Mouse (Mus musculus) CH12.LX (cell line): ENCODE data around the gene Slc25a41. TPM values are rescaled to one million over a fixed set of nuclear protein-coding genes. Genes with fewer than 3 reads are reported as not detected.

ENCODE experiments used
- DNase-seq: peaks from one replicate; pipeline ENCODE4 v3.0.0-alpha.2; 2013; ENCODE audit errors: extremely low read depth
- H3K27ac ChIP-seq: 2 replicates; pipeline ENCODE4 v1.5.1; 2012; ENCODE audit warnings: low read depth, mild to moderate bottlenecking, control low read depth, moderate library complexity; ENCODE audit not compliant: insufficient read depth
- H3K27me3 ChIP-seq: replicated peaks from 2 replicates; pipeline ENCODE3; 2012; ENCODE audit warnings: inconsistent platforms
- H3K36me3 ChIP-seq, 2 experiments: replicated peaks in 1 of 2; 2 replicates each; pipeline versions ENCODE3 to v1.6.1; 2012; ENCODE audit warnings: inconsistent platforms in 1 of 2, low read length in 1 of 2, mild to moderate bottlenecking in 1 of 2, mixed read lengths in 1 of 2, moderate library complexity in 1 of 2; ENCODE audit not compliant: control insufficient read depth in 1 of 2, insufficient read depth in 1 of 2
- H3K4me1 ChIP-seq, 2 experiments: 2 replicates each; pipeline ENCODE4 v1.6.1; 2012; ENCODE audit warnings: inconsistent platforms in 1 of 2, moderate library complexity in 1 of 2; ENCODE audit not compliant: insufficient read depth in 2 of 2, control insufficient read depth in 1 of 2
- H3K4me2 ChIP-seq: 2 replicates; pipeline ENCODE4 v1.6.1; 2012; ENCODE audit warnings: low read depth, mild to moderate bottlenecking, control low read depth; ENCODE audit not compliant: poor library complexity, insufficient read depth, severe bottlenecking
- H3K4me3 ChIP-seq, 3 experiments: fragments of 150-350 bp in 1 of 3; sonication (generic) in 1 of 3; replicated peaks in 1 of 3; 2 replicates each; pipeline versions ENCODE3 to v1.5.1; 2011 to 2012; ENCODE audit warnings: low read depth in 2 of 3, low read length in 2 of 3, mild to moderate bottlenecking in 2 of 3, moderate library complexity in 2 of 3, control low read depth in 1 of 3, improper control_type of control experiment in 1 of 3, inconsistent platforms in 1 of 3, mixed read lengths in 1 of 3; ENCODE audit not compliant: poor library complexity in 1 of 3
- H3K79me2 ChIP-seq: replicated peaks from 2 replicates; pipeline ENCODE4 v1.6.1; 2012; ENCODE audit warnings: mild to moderate bottlenecking, moderate library complexity; ENCODE audit not compliant: control insufficient read depth, poor library complexity, insufficient read depth, severe bottlenecking; ENCODE audit errors: extremely low read depth
- H3K9ac ChIP-seq: 2 replicates; pipeline ENCODE4 v1.6.1; 2012; ENCODE audit warnings: low read depth, mild to moderate bottlenecking, control low read depth, moderate library complexity; ENCODE audit not compliant: insufficient read depth
- H3K9me3 ChIP-seq: replicated peaks from 2 replicates; pipeline ENCODE3; 2012; ENCODE audit warnings: low read length, inconsistent platforms, mixed read lengths
- ELF1 ChIP-seq: IDR thresholded peaks from 2 replicates; pipeline ENCODE4 v1.6.1; 2014; ENCODE audit warnings: low read depth, mild to moderate bottlenecking, inconsistent platforms, low read length, improper control_type of control experiment
- IRF4 ChIP-seq: IDR thresholded peaks from 2 replicates; pipeline ENCODE4 v1.6.1; 2014; ENCODE audit warnings: low read depth, mild to moderate bottlenecking, inconsistent platforms, low read length, improper control_type of control experiment
- JUN ChIP-seq: IDR thresholded peaks from 2 replicates; pipeline ENCODE4 v1.6.1; 2011; ENCODE audit warnings: low read depth, mild to moderate bottlenecking, low read length, improper control_type of control experiment, moderate library complexity; ENCODE audit not compliant: insufficient read depth
- JUND ChIP-seq: conservative IDR thresholded peaks from 2 replicates; pipeline ENCODE4 v1.6.1; 2011; ENCODE audit warnings: low read depth, low read length, improper control_type of control experiment
- MAX ChIP-seq: IDR thresholded peaks from 2 replicates; pipeline ENCODE4 v1.6.1; 2011; ENCODE audit warnings: low read length, improper control_type of control experiment
- MEF2A ChIP-seq: IDR thresholded peaks from 2 replicates; pipeline ENCODE4 v1.6.1; 2014; ENCODE audit warnings: low read depth, mild to moderate bottlenecking, inconsistent platforms, low read length, improper control_type of control experiment, borderline replicate concordance
- MYC ChIP-seq: IDR thresholded peaks from 2 replicates; pipeline ENCODE4 v1.6.1; 2011; ENCODE audit warnings: low read depth, mild to moderate bottlenecking, improper control_type of control experiment, low read length
- NELFE ChIP-seq: IDR thresholded peaks from 2 replicates; pipeline ENCODE4 v1.6.1; 2011; ENCODE audit warnings: low read depth, low read length, improper control_type of control experiment
- POLR2AphosphoS2 ChIP-seq: IDR thresholded peaks from 2 replicates; pipeline ENCODE4 v1.6.1; 2011; ENCODE audit warnings: low read depth, low read length, improper control_type of control experiment
- RCOR1 ChIP-seq: conservative IDR thresholded peaks from 2 replicates; pipeline ENCODE4 v1.6.1; 2012; ENCODE audit warnings: low read depth, mild to moderate bottlenecking, inconsistent platforms, low read length, improper control_type of control experiment
- TBP ChIP-seq: conservative IDR thresholded peaks from 2 replicates; pipeline ENCODE4 v1.6.1; 2011; ENCODE audit warnings: low read depth, low read length, improper control_type of control experiment
- USF2 ChIP-seq: conservative IDR thresholded peaks from 2 replicates; pipeline ENCODE4 v1.6.1; 2011; ENCODE audit warnings: low read depth, low read length, improper control_type of control experiment
- ZNF384 ChIP-seq: IDR thresholded peaks from 2 replicates; pipeline ENCODE4 v1.6.1; 2012; ENCODE audit warnings: low read depth, low read length, improper control_type of control experiment, inconsistent platforms
- dilution Hi-C: fragments of 300-500 bp; cut with MboI; formaldehyde crosslinking; loops from 2 replicates; pipeline ENCODE4 v1.14.3; 2020; ENCODE audit warnings: low sequenced_read_pairs; ENCODE audit not compliant: extremely low pct_unique_long_range_greater_than_20kb, extremely low pct_ligation_motif_present
- in situ Hi-C: fragments of 300-500 bp; cut with MboI; formaldehyde crosslinking; loops from 3 replicates; pipeline ENCODE4 v1.14.3; 2019; ENCODE audit warnings: low sequenced_read_pairs, low pct_ligation_motif_present, low pct_unique_long_range_greater_than_20kb, mixed read lengths
- polyA plus RNA-seq: library from polyadenylated mRNA; unstranded; fragments of >175 nt; gene quantifications from 2 replicates; pipeline ENCODE4 v1.2.1, GENCODE M21; 2012; ENCODE audit warnings: low read depth; ENCODE audit not compliant: insufficient read length
- total RNA-seq, 2 experiments: library from RNA; depleted of rRNA; stranded (reverse); fragments of 300-350 nt in 1 of 2; fragments of >200 nt in 1 of 2; gene quantifications; 2 replicates each; pipeline ENCODE4 v1.2.3; 2012 to 2014

Gene Slc25a41
- total and polyA plus RNA-seq, 3 experiments: not detected

- in situ Hi-C loops: loop anchor here (25.0 kb wide), 1 partner anchor 251 kb away; no protein-coding TSS in a partner anchor
- Histone ChIP-seq H3K4me3 (no peak overlapping the region), H3K27me3 (no peaks in the 10 kb centered on the region), H3K9ac (no peak overlapping the region), H3K9me3 (no peaks in the 10 kb centered on the region), H3K4me1 (0 out of 4 replicates have a peak, but pooled peaks cover 0 to 4% of the 10 kb centered on the region in 2 experiments), H3K79me2 (no peaks in the 10 kb centered on the region), H3K36me3 (peaks cover 10 to 58% of the 10 kb centered on the region in 2 experiments), H3K27ac (no peak overlapping the region), H3K4me2 (no peak overlapping the region)
- dilution Hi-C loops: no loop called here
- no peak for DNase-seq
- TF ChIP-seq MYC (no peak), POLR2AphosphoS2 (no peak), RCOR1 (no peak), JUND (no peak), NELFE (no peak), TBP (no peak), ELF1 (no peak), ZNF384 (no peak), JUN (no peak), USF2 (no peak), IRF4 (no peak), MEF2A (no peak)
Observed at GRCm38 (mm10) chr17:57085970-57086757, 44.7 kb upstream of the Slc25a41 start.

- no peak for TF ChIP-seq MYC
- no peak for TF ChIP-seq MAX
- H3K27me3 ChIP-seq: no peaks in the 10 kb centered on the region
- in situ Hi-C loops: loop anchor here (25.0 kb wide), 1 partner anchor 255 kb away; no protein-coding TSS in a partner anchor
- dilution Hi-C loops: no loop called here
- peaks cover 6% of the 10 kb centered on the region; the same call in 1 of the 2 replicates for H3K79me2 ChIP-seq
- no peak overlapping the region for H3K4me3 ChIP-seq
- no peak overlapping the region for H3K4me2 ChIP-seq
- H3K9me3 ChIP-seq: no peaks in the 10 kb centered on the region
- peaks cover 19 to 56% of the 10 kb centered on the region in 2 experiments for H3K36me3 ChIP-seq
- no peak overlapping the region for H3K9ac ChIP-seq
- no peak overlapping the region for H3K27ac ChIP-seq
- peaks cover 14 to 28% of the 10 kb centered on the region in 2 experiments for H3K4me1 ChIP-seq
- no peak for DNase-seq
Observed at GRCm38 (mm10) chr17:57082481-57082880, 41.0 kb upstream of the Slc25a41 start.
